Mouse (Mus musculus): ENCODE results near the gene Elmo2. TPM values are rescaled to one million over a fixed set of nuclear protein-coding genes. Genes with fewer than 3 reads are reported as not detected.

Gene Elmo2
- polyA plus RNA-seq, 1 experiment: 95.0 TPM

- no peak overlapping the region for H3K4me3 ChIP-seq (ENCODE audit: control insufficient read depth, insufficient read depth, low read length)
- WGBS: 85% methylated on average over 8 of the region's 8 CpGs
- H3K27ac ChIP-seq (ENCODE audit: control insufficient read depth, insufficient read depth, low read length): no peak overlapping the region
Measured at GRCm38 (mm10) chr2:165275124-165275640, 51.1 kb downstream of the Elmo2 start.

GRCm38 (mm10) chr2:165273589-165273988 is 52.7 kb downstream of the Elmo2 start:
- TF ChIP-seq CTCF (IDR thresholded peaks at IDR 0.05; ENCODE audit: borderline replicate concordance, control insufficient read depth, extremely low read depth, insufficient read depth, low read length, poor library complexity) (no peak), POLR2A (IDR thresholded peaks at IDR 0.05; ENCODE audit: control insufficient read depth, extremely low read depth, insufficient read depth, low read length, poor library complexity) (no peak)
- no peaks in the 10 kb centered on the region for H3K27me3 ChIP-seq (ENCODE audit: control insufficient read depth, insufficient read depth, low read length)
- 63% methylated on average over 4 of the region's 4 CpGs for WGBS
- no peak for DNase-seq
- H3K36me3 ChIP-seq (ENCODE audit: control insufficient read depth, insufficient read depth, low read length): no peaks in the 10 kb centered on the region
- no peak overlapping the region for H3K27ac ChIP-seq (ENCODE audit: control insufficient read depth, insufficient read depth, low read length)
- H3K4me3 ChIP-seq (ENCODE audit: control insufficient read depth, insufficient read depth, low read length): no peak overlapping the region
- H3K4me1 ChIP-seq (replicated peaks; ENCODE audit: control insufficient read depth, insufficient read depth, low read length): no peaks in the 10 kb centered on the region

More at GRCm38 (mm10) chr2:165275124-165275640, 51.1 kb downstream of the Elmo2 start:
- Histone ChIP-seq H3K27me3 (ENCODE audit: control insufficient read depth, insufficient read depth, low read length) (no peaks in the 10 kb centered on the region), H3K4me1 (replicated peaks; ENCODE audit: control insufficient read depth, insufficient read depth, low read length) (no peaks in the 10 kb centered on the region), H3K36me3 (ENCODE audit: control insufficient read depth, insufficient read depth, low read length) (no peaks in the 10 kb centered on the region)
- no peak for DNase-seq
- TF ChIP-seq CTCF (IDR thresholded peaks at IDR 0.05; ENCODE audit: borderline replicate concordance, control insufficient read depth, extremely low read depth, insufficient read depth, low read length, poor library complexity) (no peak), POLR2A (IDR thresholded peaks at IDR 0.05; ENCODE audit: control insufficient read depth, extremely low read depth, insufficient read depth, low read length, poor library complexity) (no peak)

- H3K4me3 ChIP-seq (ENCODE audit: control insufficient read depth, insufficient read depth, low read length): no peak overlapping the region
- whole genome bisulfite sequencing: 37% methylated on average over 8 of the region's 8 CpGs
Measured at GRCm38 (mm10) chr2:165271326-165271725, 55.0 kb downstream of the Elmo2 start.

GRCm38 (mm10) chr2:165270858-165271257 is 55.4 kb downstream of the Elmo2 start:
- Histone ChIP-seq H3K27ac (ENCODE audit: control insufficient read depth, insufficient read depth, low read length) (no peak overlapping the region), H3K4me3 (ENCODE audit: control insufficient read depth, insufficient read depth, low read length) (no peak overlapping the region), H3K27me3 (ENCODE audit: control insufficient read depth, insufficient read depth, low read length) (no peaks in the 10 kb centered on the region), H3K36me3 (ENCODE audit: control insufficient read depth, insufficient read depth, low read length) (no peaks in the 10 kb centered on the region), H3K4me1 (replicated peaks; ENCODE audit: control insufficient read depth, insufficient read depth, low read length) (no peaks in the 10 kb centered on the region)
- WGBS: 5% methylated on average over 7 of the region's 7 CpGs
- TF ChIP-seq CTCF (IDR thresholded peaks at IDR 0.05; ENCODE audit: borderline replicate concordance, control insufficient read depth, extremely low read depth, insufficient read depth, low read length, poor library complexity): no peak
- no peak for TF ChIP-seq POLR2A (IDR thresholded peaks at IDR 0.05; ENCODE audit: control insufficient read depth, extremely low read depth, insufficient read depth, low read length, poor library complexity)
- DNase-seq: no peak

More at GRCm38 (mm10) chr2:165271326-165271725, 55.0 kb downstream of the Elmo2 start:
- no peak overlapping the region for H3K27ac ChIP-seq (ENCODE audit: control insufficient read depth, insufficient read depth, low read length)
- DNase-seq: no peak
- no peak for TF ChIP-seq CTCF (IDR thresholded peaks at IDR 0.05; ENCODE audit: borderline replicate concordance, control insufficient read depth, extremely low read depth, insufficient read depth, low read length, poor library complexity)
- no peak for TF ChIP-seq POLR2A (IDR thresholded peaks at IDR 0.05; ENCODE audit: control insufficient read depth, extremely low read depth, insufficient read depth, low read length, poor library complexity)
- H3K4me1 ChIP-seq (replicated peaks; ENCODE audit: control insufficient read depth, insufficient read depth, low read length): no peaks in the 10 kb centered on the region
- H3K27me3 ChIP-seq (ENCODE audit: control insufficient read depth, insufficient read depth, low read length): no peaks in the 10 kb centered on the region
- H3K36me3 ChIP-seq (ENCODE audit: control insufficient read depth, insufficient read depth, low read length): no peaks in the 10 kb centered on the region

GRCm38 (mm10) chr2:165266739-165267138 is 59.5 kb downstream of the Elmo2 start:
- Histone ChIP-seq H3K27me3 (ENCODE audit: control insufficient read depth, insufficient read depth, low read length) (no peaks in the 10 kb centered on the region), H3K4me3 (ENCODE audit: control insufficient read depth, insufficient read depth, low read length) (no peak overlapping the region), H3K27ac (ENCODE audit: control insufficient read depth, insufficient read depth, low read length) (no peak overlapping the region), H3K4me1 (replicated peaks; ENCODE audit: control insufficient read depth, insufficient read depth, low read length) (peaks cover 4% of the 10 kb centered on the region; the same call in 1 of the 2 replicates), H3K36me3 (ENCODE audit: control insufficient read depth, insufficient read depth, low read length) (no peaks in the 10 kb centered on the region)
- DNase-seq: no peak
- 41% methylated on average over 12 of the region's 12 CpGs for WGBS
- TF ChIP-seq POLR2A (IDR thresholded peaks at IDR 0.05; ENCODE audit: control insufficient read depth, extremely low read depth, insufficient read depth, low read length, poor library complexity): no peak

- DNase-seq: no peak
- WGBS: 73% methylated on average over 7 of the region's 7 CpGs
- H3K27me3 ChIP-seq (ENCODE audit: control insufficient read depth, insufficient read depth, low read length): no peaks in the 10 kb centered on the region
- H3K4me1 ChIP-seq (replicated peaks; ENCODE audit: control insufficient read depth, insufficient read depth, low read length): peaks cover 4% of the 10 kb centered on the region; the same call in 1 of the 2 replicates
- H3K4me3 ChIP-seq (ENCODE audit: control insufficient read depth, insufficient read depth, low read length): no peak overlapping the region
- H3K36me3 ChIP-seq (ENCODE audit: control insufficient read depth, insufficient read depth, low read length): no peaks in the 10 kb centered on the region
- no peak overlapping the region for H3K27ac ChIP-seq (ENCODE audit: control insufficient read depth, insufficient read depth, low read length)
- TF ChIP-seq POLR2A (IDR thresholded peaks at IDR 0.05; ENCODE audit: control insufficient read depth, extremely low read depth, insufficient read depth, low read length, poor library complexity) (no peak), CTCF (IDR thresholded peaks at IDR 0.05; ENCODE audit: borderline replicate concordance, control insufficient read depth, extremely low read depth, insufficient read depth, low read length, poor library complexity) (no peak)
Measured at GRCm38 (mm10) chr2:165263861-165264260, 62.4 kb downstream of the Elmo2 start.

Measured in thymus, adult 2 months (tissue).